Mouse (Mus musculus) kidney, embryonic 15.5 days (tissue): ENCODE measurements at regions not wholly inside any gene's neighbourhood (a gene's known extent, or its start where the extent isn't known, plus 50 kb on each side); places are given as distances from the start of the nearest gene placed in this dataset.

ENCODE experiments used
- ATAC-seq: fragments of 200-750 bp; cut with Nextera tagmentation; replicated peaks from 2 replicates; pipeline ENCODE4 v1.8.0; 2017; ENCODE audit warnings: moderate TSS enrichment; ENCODE audit not compliant: low FRiP score
- H3K27ac ChIP-seq: fragments of 300-500 bp; sonication (generic); 2 replicates; pipeline ENCODE4 v1.5.1; 2015; ENCODE audit warnings: mild to moderate bottlenecking, inconsistent platforms
- H3K27me3 ChIP-seq: fragments of 300-500 bp; sonication (generic); 2 replicates; pipeline ENCODE4 v1.6.1; 2015; ENCODE audit warnings: inconsistent platforms
- H3K36me3 ChIP-seq: fragments of 300-500 bp; sonication (generic); 2 replicates; pipeline ENCODE4 v1.6.1; 2015; ENCODE audit warnings: inconsistent platforms
- H3K4me1 ChIP-seq: fragments of 300-500 bp; sonication (generic); 2 replicates; pipeline ENCODE4 v1.6.1; 2015; ENCODE audit warnings: inconsistent platforms
- H3K4me2 ChIP-seq: fragments of 300-500 bp; sonication (generic); 2 replicates; pipeline ENCODE4 v1.6.1; 2015; ENCODE audit warnings: moderate library complexity, mild to moderate bottlenecking, inconsistent platforms
- H3K4me3 ChIP-seq: fragments of 300-500 bp; sonication (generic); replicated peaks from 2 replicates; pipeline ENCODE4 v1.5.1; 2015; ENCODE audit warnings: mild to moderate bottlenecking, inconsistent platforms
- H3K9ac ChIP-seq: fragments of 300-500 bp; sonication (generic); 2 replicates; pipeline ENCODE4 v1.6.1; 2015; ENCODE audit warnings: mild to moderate bottlenecking, inconsistent platforms
- H3K9me3 ChIP-seq: fragments of 300-500 bp; sonication (generic); replicated peaks from 2 replicates; pipeline ENCODE4 v1.6.1; 2016; ENCODE audit warnings: inconsistent platforms
- WGBS: fragments of 180-500 bp; shearing (Covaris S2); methylation state at CpG from one replicate; pipeline ENCODE4 v1.1.7; 2015; ENCODE audit warnings: mixed read lengths; 5-methylcytosine and 5-hydroxymethylcytosine counted together

GRCm38 (mm10) chr9:94301896-94302295 is 236.0 kb downstream of the 1190002N15Rik start:
- ATAC-seq: no peak
- Histone ChIP-seq H3K4me1 (no peaks in the 10 kb centered on the region), H3K4me3 (no peak overlapping the region), H3K36me3 (no peaks in the 10 kb centered on the region), H3K9ac (no peak overlapping the region), H3K9me3 (no peaks in the 10 kb centered on the region), H3K27me3 (no peaks in the 10 kb centered on the region), H3K4me2 (no peak overlapping the region), H3K27ac (no peak overlapping the region)
- WGBS: 93% methylated on average over 1 of the region's 1 CpGs

- ATAC-seq: no peak
- no peaks in the 10 kb centered on the region for H3K27me3 ChIP-seq
- H3K27ac ChIP-seq: no peak overlapping the region
- no peak overlapping the region for H3K4me3 ChIP-seq
- no peaks in the 10 kb centered on the region for H3K9me3 ChIP-seq
- H3K4me2 ChIP-seq: no peak overlapping the region
- no peak overlapping the region for H3K9ac ChIP-seq
- 73% methylated on average over 6 of the region's 6 CpGs for WGBS
- H3K4me1 ChIP-seq: no peaks in the 10 kb centered on the region
- no peaks in the 10 kb centered on the region for H3K36me3 ChIP-seq
Measured at GRCm38 (mm10) chr9:94295431-94295830, 242.4 kb downstream of the 1190002N15Rik start.

- H3K9me3 ChIP-seq: no peaks in the 10 kb centered on the region
- no peak for ATAC-seq
- no peak overlapping the region for H3K4me3 ChIP-seq
- H3K27ac ChIP-seq: no peak overlapping the region
- WGBS: 68% methylated on average over 3 of the region's 3 CpGs
- no peak overlapping the region for H3K9ac ChIP-seq
- no peak overlapping the region for H3K4me2 ChIP-seq
- no peaks in the 10 kb centered on the region for H3K36me3 ChIP-seq
- no peaks in the 10 kb centered on the region for H3K4me1 ChIP-seq
- H3K27me3 ChIP-seq: no peaks in the 10 kb centered on the region
Measured at GRCm38 (mm10) chr9:94292147-94292546, 245.7 kb downstream of the 1190002N15Rik start.

GRCm38 (mm10) chr9:94289546-94289945 is 248.3 kb downstream of the 1190002N15Rik start:
- no peak overlapping the region for H3K9ac ChIP-seq
- no peaks in the 10 kb centered on the region for H3K36me3 ChIP-seq
- ATAC-seq: no peak
- no peaks in the 10 kb centered on the region for H3K4me1 ChIP-seq
- H3K4me3 ChIP-seq: no peak overlapping the region
- no peak overlapping the region for H3K4me2 ChIP-seq
- H3K27ac ChIP-seq: no peak overlapping the region
- no peaks in the 10 kb centered on the region for H3K27me3 ChIP-seq
- no peaks in the 10 kb centered on the region for H3K9me3 ChIP-seq

GRCm38 (mm10) chr9:94287559-94287958 is 250.3 kb downstream of the 1190002N15Rik start:
- no peaks in the 10 kb centered on the region for H3K27me3 ChIP-seq
- H3K4me3 ChIP-seq: no peak overlapping the region
- H3K36me3 ChIP-seq: no peaks in the 10 kb centered on the region
- no peak for ATAC-seq
- 82% methylated on average over 2 of the region's 2 CpGs for WGBS
- no peaks in the 10 kb centered on the region for H3K4me1 ChIP-seq
- no peak overlapping the region for H3K9ac ChIP-seq
- H3K27ac ChIP-seq: no peak overlapping the region
- H3K4me2 ChIP-seq: no peak overlapping the region
- no peaks in the 10 kb centered on the region for H3K9me3 ChIP-seq

GRCm38 (mm10) chr9:94278657-94279585 is 259.0 kb downstream of the 1190002N15Rik start:
- no peaks in the 10 kb centered on the region for H3K27me3 ChIP-seq
- no peak overlapping the region for H3K9ac ChIP-seq
- no peak overlapping the region for H3K4me3 ChIP-seq
- H3K27ac ChIP-seq: no peak overlapping the region
- no peaks in the 10 kb centered on the region for H3K4me1 ChIP-seq
- no peaks in the 10 kb centered on the region for H3K36me3 ChIP-seq
- no peaks in the 10 kb centered on the region for H3K9me3 ChIP-seq
- WGBS: 84% methylated on average over 4 of the region's 4 CpGs
- no peak overlapping the region for H3K4me2 ChIP-seq
- ATAC-seq: no peak

- no peak for ATAC-seq
- Histone ChIP-seq H3K27ac (no peak overlapping the region), H3K36me3 (no peaks in the 10 kb centered on the region), H3K9ac (no peak overlapping the region), H3K4me1 (no peaks in the 10 kb centered on the region), H3K9me3 (no peaks in the 10 kb centered on the region), H3K4me2 (no peak overlapping the region), H3K4me3 (no peak overlapping the region), H3K27me3 (no peaks in the 10 kb centered on the region)
- WGBS: 87% methylated on average over 3 of the region's 3 CpGs
Measured at GRCm38 (mm10) chr9:94277096-94277495, 260.8 kb downstream of the 1190002N15Rik start.

GRCm38 (mm10) chr9:94269213-94269612 is 268.7 kb downstream of the 1190002N15Rik start:
- Histone ChIP-seq H3K9ac (no peak overlapping the region), H3K36me3 (no peaks in the 10 kb centered on the region), H3K27ac (no peak overlapping the region), H3K27me3 (no peaks in the 10 kb centered on the region), H3K4me3 (no peak overlapping the region), H3K4me1 (no peaks in the 10 kb centered on the region), H3K9me3 (no peaks in the 10 kb centered on the region), H3K4me2 (no peak overlapping the region)
- ATAC-seq: no peak; the same call in 1 of the 2 replicates
- WGBS: 44% methylated on average over 5 of the region's 5 CpGs

- Histone ChIP-seq H3K27ac (no peak overlapping the region), H3K4me1 (no peaks in the 10 kb centered on the region), H3K9ac (no peak overlapping the region), H3K9me3 (no peaks in the 10 kb centered on the region), H3K27me3 (no peaks in the 10 kb centered on the region), H3K4me3 (no peak overlapping the region), H3K4me2 (no peak overlapping the region), H3K36me3 (no peaks in the 10 kb centered on the region)
- ATAC-seq: peak; percentile 62; the same call in 1 of the 2 replicates
- WGBS: 85% methylated on average over 1 of the region's 1 CpGs
Measured at GRCm38 (mm10) chr9:94267243-94267642, 270.6 kb downstream of the 1190002N15Rik start.

GRCm38 (mm10) chr9:94239479-94240241 is 298.2 kb downstream of the 1190002N15Rik start:
- WGBS: 13% methylated on average over 8 of the region's 8 CpGs
- peaks cover 14% of the 10 kb centered on the region for H3K4me1 ChIP-seq
- H3K9me3 ChIP-seq: no peaks in the 10 kb centered on the region
- peak; percentile 91 for ATAC-seq
- H3K4me3 ChIP-seq: no peak overlapping the region
- no peak overlapping the region for H3K9ac ChIP-seq
- H3K27ac ChIP-seq: peak overlapping the region; percentile 85
- H3K27me3 ChIP-seq: peaks cover 8% of the 10 kb centered on the region; the same call in 1 of the 2 replicates
- H3K4me2 ChIP-seq: peak overlapping the region; percentile 8; the same call in 1 of the 2 replicates
- no peaks in the 10 kb centered on the region for H3K36me3 ChIP-seq

- no peaks in the 10 kb centered on the region for H3K36me3 ChIP-seq
- ATAC-seq: 0 out of 2 replicates have a peak, but pooled peaks have one; percentile 41
- H3K27me3 ChIP-seq: peaks cover 8% of the 10 kb centered on the region; the same call in 1 of the 2 replicates
- no peak overlapping the region for H3K9ac ChIP-seq
- peaks cover 14% of the 10 kb centered on the region for H3K4me1 ChIP-seq
- H3K4me3 ChIP-seq: no peak overlapping the region
- 0 out of 2 replicates have a peak overlapping the region, but pooled peaks have one; percentile 37 for H3K27ac ChIP-seq
- H3K4me2 ChIP-seq: no peak overlapping the region
- H3K9me3 ChIP-seq: no peaks in the 10 kb centered on the region
Measured at GRCm38 (mm10) chr9:94238565-94238964, 299.3 kb downstream of the 1190002N15Rik start.

- H3K4me2 ChIP-seq: no peak overlapping the region
- ATAC-seq: peak; percentile 58; the same call in 1 of the 2 replicates
- no peaks in the 10 kb centered on the region for H3K9me3 ChIP-seq
- H3K4me3 ChIP-seq: no peak overlapping the region
- no peaks in the 10 kb centered on the region for H3K27me3 ChIP-seq
- no peak overlapping the region for H3K27ac ChIP-seq
- H3K4me1 ChIP-seq: no peaks in the 10 kb centered on the region
- H3K9ac ChIP-seq: no peak overlapping the region
- WGBS: 48% methylated on average over 2 of the region's 2 CpGs
- no peaks in the 10 kb centered on the region for H3K36me3 ChIP-seq
Measured at GRCm38 (mm10) chr9:94229537-94229936, 308.3 kb downstream of the 1190002N15Rik start.
